Mouse (Mus musculus) liver, embryonic 13.5 days (tissue): ENCODE data around the gene Gucy2g. TPM values are rescaled to one million over a fixed set of nuclear protein-coding genes. Genes with fewer than 3 reads are reported as not detected.

ENCODE experiments used
- ATAC-seq: fragments of 200-750 bp; cut with Nextera tagmentation; 2 replicates; pipeline ENCODE4 v1.8.0; 2017; ENCODE audit warnings: low read depth, mild to moderate bottlenecking, moderate number of reproducible peaks, moderate library complexity
- DNase-seq: peaks from one replicate; pipeline ENCODE4 v3.0.0; 2022
- H3K27ac ChIP-seq: fragments of 300-500 bp; sonication (generic); 2 replicates; pipeline ENCODE4 v1.5.1; 2015; ENCODE audit warnings: moderate library complexity, mild to moderate bottlenecking, inconsistent platforms
- H3K27me3 ChIP-seq: fragments of 300-500 bp; sonication (generic); 2 replicates; pipeline ENCODE4 v1.6.1; 2015; ENCODE audit warnings: mild to moderate bottlenecking, inconsistent platforms
- H3K36me3 ChIP-seq: fragments of 300-500 bp; sonication (generic); 2 replicates; pipeline ENCODE4 v1.6.1; 2015; ENCODE audit warnings: mild to moderate bottlenecking, inconsistent platforms
- H3K4me1 ChIP-seq: fragments of 300-500 bp; sonication (generic); replicated peaks from 2 replicates; pipeline ENCODE4 v1.6.1; 2015; ENCODE audit warnings: inconsistent platforms
- H3K4me2 ChIP-seq: fragments of 300-500 bp; sonication (generic); 2 replicates; pipeline ENCODE4 v1.6.1; 2015; ENCODE audit warnings: inconsistent platforms, mild to moderate bottlenecking, moderate library complexity
- H3K4me3 ChIP-seq: fragments of 300-500 bp; sonication (generic); replicated peaks from 2 replicates; pipeline ENCODE4 v1.5.1; 2015; ENCODE audit warnings: mild to moderate bottlenecking, inconsistent platforms
- H3K9ac ChIP-seq: fragments of 300-500 bp; sonication (generic); 2 replicates; pipeline ENCODE4 v1.6.1; 2015; ENCODE audit warnings: mild to moderate bottlenecking, inconsistent platforms
- H3K9me3 ChIP-seq: fragments of 300-500 bp; sonication (generic); replicated peaks from 2 replicates; pipeline ENCODE4 v1.6.1; 2016; ENCODE audit warnings: inconsistent platforms
- WGBS: fragments of 180-500 bp; shearing (Covaris S2); methylation state at CpG from one replicate; pipeline ENCODE4 v1.1.7; 2015; ENCODE audit not compliant: insufficient replicate concordance; 5-methylcytosine and 5-hydroxymethylcytosine counted together
- polyA plus RNA-seq: library from polyadenylated mRNA; unstranded; fragments of >200 nt; fragmentation: Nextera tagmentation; extraction: Ambion mirVana; gene quantifications from 2 replicates; pipeline ENCODE4 v1.2.1, GENCODE M21; 2015

The Gucy2g gene
- polyA plus RNA-seq, 1 experiment from 2014 or later = not detected

GRCm38 (mm10) chr19:55221208-55221607 is 19.8 kb downstream of the Gucy2g start:
- Histone ChIP-seq H3K27ac (peak overlapping the region; percentile 96; the same call in 1 of the 2 replicates), H3K4me3 (no peak overlapping the region), H3K9ac (no peak overlapping the region), H3K27me3 (peaks cover 15% of the 10 kb centered on the region; the same call in 1 of the 2 replicates), H3K36me3 (no peaks in the 10 kb centered on the region), H3K4me1 (peaks cover 45% of the 10 kb centered on the region), H3K9me3 (no peaks in the 10 kb centered on the region), H3K4me2 (no peak overlapping the region)
- 67% methylated on average over 6 of the region's 6 CpGs for WGBS
- ATAC-seq (no peak), DNase-seq (no peak)

- ATAC-seq = peak; percentile 39
Measured at GRCm38 (mm10) chr19:55219359-55219758, 21.7 kb downstream of the Gucy2g start.

GRCm38 (mm10) chr19:55218741-55219221 is 22.3 kb downstream of the Gucy2g start:
- H3K36me3 ChIP-seq = no peaks in the 10 kb centered on the region
- peaks cover 15% of the 10 kb centered on the region; the same call in 1 of the 2 replicates for H3K27me3 ChIP-seq
- H3K9ac ChIP-seq = peak overlapping the region; percentile 70
- peak overlapping the region; percentile 61 for H3K4me3 ChIP-seq
- peaks cover 45% of the 10 kb centered on the region for H3K4me1 ChIP-seq
- peak overlapping the region; percentile 96 for H3K27ac ChIP-seq
- 6% methylated on average over 12 of the region's 12 CpGs for WGBS
- ATAC-seq = peak; percentile 98
- no peaks in the 10 kb centered on the region for H3K9me3 ChIP-seq
- peak overlapping the region; percentile 85 for H3K4me2 ChIP-seq
- DNase-seq = peak; percentile 86

More at GRCm38 (mm10) chr19:55219359-55219758, 21.7 kb downstream of the Gucy2g start:
- Histone ChIP-seq H3K36me3 (no peaks in the 10 kb centered on the region), H3K27ac (peak overlapping the region; percentile 96), H3K4me1 (peaks cover 45% of the 10 kb centered on the region), H3K9ac (peak overlapping the region; percentile 70), H3K4me2 (peak overlapping the region; percentile 85), H3K4me3 (peak overlapping the region; percentile 61), H3K9me3 (no peaks in the 10 kb centered on the region), H3K27me3 (peaks cover 15% of the 10 kb centered on the region; the same call in 1 of the 2 replicates)
- WGBS = 43% methylated on average over 8 of the region's 8 CpGs
- DNase-seq = no peak

DNA sequence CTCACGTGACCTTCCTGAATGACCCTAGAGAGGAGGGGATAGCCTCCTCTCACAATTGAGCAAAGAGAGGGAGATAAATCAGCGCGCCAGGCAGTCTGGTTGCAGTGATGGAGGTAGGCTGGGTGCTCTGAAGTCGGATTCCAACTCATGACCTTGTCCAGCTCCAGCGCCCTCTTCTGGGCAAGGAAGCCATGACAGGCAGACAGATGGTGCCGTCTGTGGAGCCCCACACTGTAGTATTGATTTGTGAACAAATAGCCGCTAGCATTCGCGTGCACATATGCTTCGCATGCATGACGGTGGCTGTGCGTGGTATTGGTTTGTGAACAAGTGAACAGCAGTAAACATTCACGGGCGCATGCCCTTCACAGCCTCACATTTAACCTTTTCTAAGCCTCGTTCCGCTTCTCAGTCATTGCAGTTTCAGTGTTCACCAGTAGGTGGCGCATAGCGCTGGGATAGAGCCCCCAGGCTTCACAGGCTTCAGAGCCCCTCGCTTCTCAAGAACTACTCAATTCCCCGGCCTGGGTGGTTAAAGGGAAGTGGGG is 22.8 kb downstream of the Gucy2g start:
- 3% methylated on average over 20 of the region's 20 CpGs for WGBS
- H3K9ac ChIP-seq = peak overlapping the region; percentile 70
- peak; percentile 62 for ATAC-seq

DNA sequence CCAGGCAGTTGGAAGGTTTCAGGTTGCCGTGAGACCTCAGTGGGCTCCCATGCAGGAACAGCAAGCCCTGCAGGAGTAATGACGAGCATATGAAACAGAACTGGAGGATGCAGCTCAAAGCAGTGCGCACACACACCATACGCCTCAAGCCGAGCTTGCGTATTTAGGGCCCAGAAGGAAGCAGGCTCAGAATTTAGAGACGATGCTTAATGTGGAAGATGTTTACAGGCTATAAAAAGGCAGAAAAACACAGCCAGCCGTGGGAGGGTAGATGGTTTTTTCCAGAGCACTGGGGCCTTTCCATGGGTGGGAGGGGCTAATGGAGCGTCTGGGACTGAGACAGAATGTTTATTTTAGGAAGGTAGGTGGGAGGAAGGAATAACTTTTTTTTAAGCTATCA is 23.7 kb downstream of the Gucy2g start:
- ATAC-seq = no peak
- no peak overlapping the region for H3K9ac ChIP-seq
- no peaks in the 10 kb centered on the region for H3K9me3 ChIP-seq
- peak overlapping the region; percentile 85 for H3K4me2 ChIP-seq
- 79% methylated on average over 9 of the region's 9 CpGs for WGBS
- H3K36me3 ChIP-seq = no peaks in the 10 kb centered on the region
- no peak overlapping the region; the same call in 1 of the 2 replicates for H3K4me3 ChIP-seq
- no peak for DNase-seq
- 0 out of 2 replicates have a peak, but pooled peaks cover 2% of the 10 kb centered on the region for H3K27me3 ChIP-seq
- peak overlapping the region; percentile 96; the same call in 1 of the 2 replicates for H3K27ac ChIP-seq
- H3K4me1 ChIP-seq = peaks cover 45% of the 10 kb centered on the region

More for the DNA sequence above, 22.8 kb downstream of the Gucy2g start:
- Histone ChIP-seq H3K27me3 (peaks cover 11% of the 10 kb centered on the region; the same call in 1 of the 2 replicates), H3K4me1 (peaks cover 45% of the 10 kb centered on the region), H3K4me3 (peak overlapping the region; percentile 61), H3K4me2 (peak overlapping the region; percentile 85), H3K36me3 (no peaks in the 10 kb centered on the region), H3K27ac (peak overlapping the region; percentile 96), H3K9me3 (no peaks in the 10 kb centered on the region)
- DNase-seq = peak; percentile 80

DNA sequence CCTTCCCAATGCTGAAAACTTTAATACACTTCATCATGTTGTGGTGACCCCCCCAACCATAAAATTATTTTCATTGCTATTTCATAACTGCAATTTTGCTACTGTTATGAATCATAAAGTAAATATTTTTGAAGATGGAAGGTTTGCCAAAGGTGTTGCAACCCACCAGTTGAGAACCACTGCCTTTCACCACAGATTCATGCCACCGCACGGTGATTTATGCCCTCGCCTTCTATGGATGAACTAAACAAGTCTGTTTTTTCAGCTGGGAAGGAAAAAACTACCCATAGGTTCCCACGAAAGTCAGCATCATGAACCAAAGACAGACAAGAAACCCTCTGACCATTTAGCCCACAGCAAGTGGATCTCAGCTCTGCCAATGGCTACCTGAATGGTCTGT is 24.2 kb downstream of the Gucy2g start:
- Histone ChIP-seq H3K4me3 (no peak overlapping the region), H3K4me2 (no peak overlapping the region), H3K9me3 (no peaks in the 10 kb centered on the region), H3K36me3 (no peaks in the 10 kb centered on the region), H3K4me1 (peaks cover 45% of the 10 kb centered on the region), H3K9ac (no peak overlapping the region), H3K27me3 (no peaks in the 10 kb centered on the region), H3K27ac (no peak overlapping the region)
- 89% methylated on average over 4 of the region's 4 CpGs for WGBS
- ATAC-seq = no peak
- DNase-seq = no peak

- H3K4me2 ChIP-seq = no peak overlapping the region
- H3K36me3 ChIP-seq = no peaks in the 10 kb centered on the region
- H3K27me3 ChIP-seq = no peaks in the 10 kb centered on the region
- ATAC-seq (no peak), DNase-seq (no peak)
- no peak overlapping the region for H3K4me3 ChIP-seq
- no peak overlapping the region for H3K27ac ChIP-seq
- 74% methylated on average over 12 of the region's 12 CpGs for WGBS
- H3K4me1 ChIP-seq = peaks cover 17% of the 10 kb centered on the region
- H3K9me3 ChIP-seq = no peaks in the 10 kb centered on the region
- no peak overlapping the region for H3K9ac ChIP-seq
Measured at GRCm38 (mm10) chr19:55213617-55214340, 27.3 kb downstream of the Gucy2g start.

- no peaks in the 10 kb centered on the region for H3K9me3 ChIP-seq
- ATAC-seq (no peak), DNase-seq (no peak)
- H3K27me3 ChIP-seq = no peaks in the 10 kb centered on the region; the same call in 1 of the 2 replicates
- peaks cover 12% of the 10 kb centered on the region for H3K4me1 ChIP-seq
- 79% methylated on average over 1 of the region's 1 CpGs for WGBS
- H3K4me3 ChIP-seq = no peak overlapping the region
- H3K36me3 ChIP-seq = no peaks in the 10 kb centered on the region
- H3K4me2 ChIP-seq = no peak overlapping the region
- no peak overlapping the region for H3K27ac ChIP-seq
- no peak overlapping the region for H3K9ac ChIP-seq
Measured at GRCm38 (mm10) chr19:55211698-55212097, 29.3 kb downstream of the Gucy2g start.

- 72% methylated on average over 3 of the region's 3 CpGs for WGBS
- H3K27me3 ChIP-seq = peaks cover 9% of the 10 kb centered on the region
Measured at GRCm38 (mm10) chr19:55209084-55209483, 32.0 kb downstream of the Gucy2g start.

DNA sequence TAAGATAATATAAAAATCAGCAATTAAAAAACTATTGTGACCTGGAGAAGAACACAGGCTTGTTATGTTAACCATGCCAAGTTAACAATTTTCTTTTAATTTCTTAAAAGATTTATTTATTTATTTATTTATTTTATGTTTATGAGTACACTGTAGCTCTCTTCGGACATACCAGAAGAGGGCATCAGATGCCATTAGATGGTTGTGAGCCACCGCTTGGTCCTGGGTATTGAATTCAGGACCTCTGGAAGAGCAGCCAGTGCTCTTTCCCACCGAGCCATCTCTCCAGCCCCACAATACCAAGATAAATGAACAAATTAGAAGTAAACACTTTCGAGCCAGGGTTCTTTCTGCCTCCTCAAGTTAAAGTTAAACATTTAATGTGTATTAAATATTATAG is 32.4 kb downstream of the Gucy2g start:
- DNase-seq (no peak), ATAC-seq (no peak)
- H3K4me2 ChIP-seq = no peak overlapping the region
- no peak overlapping the region for H3K9ac ChIP-seq
- 61% methylated on average over 4 of the region's 4 CpGs for WGBS
- H3K27ac ChIP-seq = no peak overlapping the region
- H3K4me3 ChIP-seq = no peak overlapping the region
- peaks cover 9% of the 10 kb centered on the region for H3K27me3 ChIP-seq
- H3K36me3 ChIP-seq = no peaks in the 10 kb centered on the region
- peaks cover 12% of the 10 kb centered on the region for H3K4me1 ChIP-seq
- H3K9me3 ChIP-seq = no peaks in the 10 kb centered on the region

More at GRCm38 (mm10) chr19:55209084-55209483, 32.0 kb downstream of the Gucy2g start:
- no peaks in the 10 kb centered on the region for H3K9me3 ChIP-seq
- no peak overlapping the region for H3K27ac ChIP-seq
- H3K9ac ChIP-seq = no peak overlapping the region
- ATAC-seq (no peak), DNase-seq (no peak)
- H3K4me3 ChIP-seq = no peak overlapping the region
- no peaks in the 10 kb centered on the region for H3K36me3 ChIP-seq
- H3K4me2 ChIP-seq = no peak overlapping the region
- peaks cover 12% of the 10 kb centered on the region for H3K4me1 ChIP-seq

- Histone ChIP-seq H3K4me3 (no peak overlapping the region; the same call in 1 of the 2 replicates), H3K27ac (peak overlapping the region; percentile 44), H3K27me3 (peaks cover 9% of the 10 kb centered on the region), H3K36me3 (no peaks in the 10 kb centered on the region), H3K4me2 (peak overlapping the region; percentile 40), H3K9ac (peak overlapping the region; percentile 31; the same call in 1 of the 2 replicates), H3K9me3 (no peaks in the 10 kb centered on the region), H3K4me1 (peaks cover 12% of the 10 kb centered on the region)
- DNase-seq = no peak
- ATAC-seq = peak; percentile 40
- WGBS = 46% methylated on average over 25 of the region's 25 CpGs
Measured at GRCm38 (mm10) chr19:55207746-55208538, 33.1 kb downstream of the Gucy2g start.
